Mouse (Mus musculus) erythroblast, embryonic 14.5 days (primary cell): ENCODE data around the gene Cmbl.

Experiments used
- GATA1 ChIP-seq: IDR thresholded peaks from 2 replicates; pipeline ENCODE4 v1.6.1; 2012; ENCODE audit warnings: low read length, inconsistent platforms, mixed read lengths
- TAL1 ChIP-seq: IDR thresholded peaks from 3 replicates; pipeline ENCODE4 v1.6.1; 2012; ENCODE audit warnings: low read length, inconsistent platforms, mixed read lengths

DNA sequence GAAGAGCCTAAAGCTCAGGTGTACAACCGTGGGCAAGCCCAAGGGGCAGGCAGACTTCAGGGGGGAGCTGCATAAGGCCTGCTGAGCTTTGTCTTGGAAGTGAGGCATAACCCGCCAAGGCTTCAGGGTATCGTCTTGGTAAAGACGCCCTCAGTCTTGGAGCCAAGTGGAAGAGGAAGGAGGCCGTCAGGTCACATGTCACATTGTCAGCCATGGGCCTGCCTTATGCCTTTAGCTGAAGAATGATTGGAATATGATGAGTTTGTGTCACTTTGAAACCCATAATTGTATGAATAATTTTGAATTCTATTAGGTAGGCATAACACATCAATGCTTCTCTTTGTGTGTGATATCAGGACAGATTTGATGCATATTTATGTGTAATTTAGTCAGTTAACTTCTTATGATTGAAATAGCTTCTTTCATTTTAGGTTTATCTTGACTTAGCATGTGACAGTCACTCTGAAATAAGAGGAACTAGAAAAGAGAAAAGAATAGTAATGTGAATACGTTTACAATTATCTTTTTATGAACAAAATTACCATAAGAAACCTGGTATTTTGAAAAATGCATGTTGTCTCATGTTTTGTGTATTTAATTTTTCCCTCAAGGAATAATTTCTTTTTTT is 48.8 kb downstream of the Cmbl start:
- no peak for TF ChIP-seq GATA1
- TF ChIP-seq TAL1: no peak
